Mouse (Mus musculus) liver, embryonic 15.5 days (tissue): ENCODE data around the gene Fst. TPM values are rescaled to one million over a fixed set of nuclear protein-coding genes. Genes with fewer than 3 reads are reported as not detected.

ENCODE experiments used
- ATAC-seq: fragments of 200-750 bp; cut with Nextera tagmentation; 2 replicates; pipeline ENCODE4 v1.8.0; 2017; ENCODE audit warnings: moderate number of reproducible peaks, mild to moderate bottlenecking, moderate library complexity; ENCODE audit not compliant: insufficient read depth
- H3K27ac ChIP-seq: fragments of 300-500 bp; sonication (generic); replicated peaks from 2 replicates; pipeline ENCODE4 v1.5.1; 2015; ENCODE audit warnings: mild to moderate bottlenecking, inconsistent platforms
- H3K27me3 ChIP-seq: fragments of 300-500 bp; sonication (generic); 2 replicates; pipeline ENCODE4 v1.6.1; 2015; ENCODE audit warnings: mild to moderate bottlenecking, inconsistent platforms
- H3K36me3 ChIP-seq: fragments of 300-500 bp; sonication (generic); replicated peaks from 2 replicates; pipeline ENCODE4 v1.6.1; 2015; ENCODE audit warnings: moderate library complexity, mild to moderate bottlenecking, inconsistent platforms
- H3K4me1 ChIP-seq: fragments of 300-500 bp; sonication (generic); replicated peaks from 2 replicates; pipeline ENCODE4 v1.6.1; 2015; ENCODE audit warnings: inconsistent platforms
- H3K4me2 ChIP-seq: fragments of 300-500 bp; sonication (generic); 2 replicates; pipeline ENCODE4 v1.6.1; 2015; ENCODE audit warnings: moderate library complexity, mild to moderate bottlenecking, inconsistent platforms
- H3K4me3 ChIP-seq: fragments of 300-500 bp; sonication (generic); replicated peaks from 2 replicates; pipeline ENCODE4 v1.5.1; 2015; ENCODE audit warnings: mild to moderate bottlenecking, inconsistent platforms
- H3K9ac ChIP-seq: fragments of 300-500 bp; sonication (generic); 2 replicates; pipeline ENCODE4 v1.6.1; 2015; ENCODE audit warnings: moderate library complexity, mild to moderate bottlenecking, inconsistent platforms
- H3K9me3 ChIP-seq: fragments of 300-500 bp; sonication (generic); replicated peaks from 2 replicates; pipeline ENCODE4 v1.6.1; 2016; ENCODE audit warnings: inconsistent platforms
- WGBS: fragments of 180-500 bp; shearing (Covaris S2); methylation state at CpG from one replicate; pipeline ENCODE4 v1.1.7; 2015; ENCODE audit warnings: mixed read lengths; ENCODE audit not compliant: insufficient replicate concordance; 5-methylcytosine and 5-hydroxymethylcytosine counted together
- polyA plus RNA-seq: library from polyadenylated mRNA; unstranded; fragments of >200 nt; fragmentation: Nextera tagmentation; extraction: Ambion mirVana; gene quantifications from 2 replicates; pipeline ENCODE4 v1.2.1, GENCODE M21; 2015

Gene Fst
- polyA plus RNA-seq, 1 experiment from 2014 or later, result 5.9 TPM

DNA sequence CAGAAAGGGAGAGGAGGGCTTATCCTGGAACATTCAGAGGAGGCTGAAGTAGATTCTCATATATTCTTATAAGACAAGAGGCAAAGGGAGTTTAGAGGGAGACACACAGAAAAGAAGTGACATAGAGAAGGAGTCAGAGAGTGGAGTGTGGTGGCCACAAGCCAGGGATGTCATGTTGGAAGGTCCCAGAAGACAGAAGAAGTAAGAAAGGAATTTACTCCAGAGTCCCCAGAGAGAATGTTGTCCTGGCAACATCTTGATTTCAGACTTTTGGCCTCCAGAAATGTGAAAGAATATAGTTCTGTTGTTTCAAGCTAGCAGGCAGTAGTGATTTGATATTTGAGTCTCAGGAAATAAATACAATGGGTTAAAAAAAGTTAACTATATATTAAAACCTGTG, 46.4 kb downstream of the Fst start:
- no peak overlapping the region for H3K27ac ChIP-seq
- no peak overlapping the region for H3K4me2 ChIP-seq
- no peaks in the 10 kb centered on the region for H3K27me3 ChIP-seq
- ATAC-seq, result no peak
- H3K4me3 ChIP-seq, result no peak overlapping the region
- H3K36me3 ChIP-seq, result no peaks in the 10 kb centered on the region
- no peak overlapping the region for H3K9ac ChIP-seq
- no peaks in the 10 kb centered on the region for H3K4me1 ChIP-seq
- no peaks in the 10 kb centered on the region for H3K9me3 ChIP-seq

DNA sequence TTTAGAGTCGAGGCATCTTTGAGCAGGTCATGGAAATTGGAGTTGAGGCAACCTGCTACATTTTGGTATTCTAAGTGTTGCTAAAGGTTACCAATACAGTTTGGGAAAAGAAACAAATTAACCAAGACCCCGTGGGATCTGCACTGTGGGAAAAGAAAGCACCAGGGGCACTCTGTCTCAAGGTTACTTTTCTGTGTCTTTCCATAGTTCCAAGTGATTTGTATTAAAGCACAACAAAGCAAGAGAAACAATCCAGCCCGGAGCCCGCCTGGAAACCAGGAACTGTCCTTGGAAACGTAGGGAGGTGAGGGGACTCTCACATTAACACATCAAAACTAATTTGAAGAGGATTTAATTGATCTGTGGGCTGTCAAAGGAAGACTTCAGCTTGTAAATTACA, 51.9 kb downstream of the Fst start:
- no peak for ATAC-seq
- Histone ChIP-seq H3K36me3 (no peaks in the 10 kb centered on the region), H3K4me2 (no peak overlapping the region), H3K27ac (no peak overlapping the region), H3K4me1 (no peaks in the 10 kb centered on the region), H3K27me3 (no peaks in the 10 kb centered on the region), H3K4me3 (no peak overlapping the region), H3K9ac (no peak overlapping the region), H3K9me3 (no peaks in the 10 kb centered on the region)
- WGBS, result 22% methylated on average over 5 of the region's 5 CpGs

DNA sequence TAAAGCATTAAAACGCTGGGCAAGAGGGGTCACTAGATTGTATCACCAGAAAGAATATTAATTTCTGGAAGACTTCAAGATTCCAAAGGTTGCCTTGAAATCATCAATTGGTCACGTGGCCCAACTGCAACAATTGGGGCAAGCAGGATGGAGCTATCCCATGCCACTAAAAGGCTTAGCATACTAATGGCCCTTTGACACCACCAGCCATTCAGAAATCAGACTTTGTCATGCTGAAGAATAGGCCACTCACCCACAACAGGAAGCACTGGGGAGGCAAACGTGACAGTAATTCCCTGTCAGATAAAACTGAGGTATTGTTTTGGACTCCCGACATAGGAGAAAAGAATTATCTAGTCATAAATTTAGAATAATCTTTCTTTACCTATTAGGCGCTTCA, 52.3 kb downstream of the Fst start:
- H3K9me3 ChIP-seq, result no peaks in the 10 kb centered on the region
- H3K9ac ChIP-seq, result no peak overlapping the region
- no peak for ATAC-seq
- H3K4me3 ChIP-seq, result no peak overlapping the region
- H3K27ac ChIP-seq, result no peak overlapping the region
- H3K4me1 ChIP-seq, result no peaks in the 10 kb centered on the region
- no peaks in the 10 kb centered on the region for H3K27me3 ChIP-seq
- no peaks in the 10 kb centered on the region for H3K36me3 ChIP-seq
- no peak overlapping the region for H3K4me2 ChIP-seq
- 17% methylated on average over 5 of the region's 5 CpGs for whole genome bisulfite sequencing

DNA sequence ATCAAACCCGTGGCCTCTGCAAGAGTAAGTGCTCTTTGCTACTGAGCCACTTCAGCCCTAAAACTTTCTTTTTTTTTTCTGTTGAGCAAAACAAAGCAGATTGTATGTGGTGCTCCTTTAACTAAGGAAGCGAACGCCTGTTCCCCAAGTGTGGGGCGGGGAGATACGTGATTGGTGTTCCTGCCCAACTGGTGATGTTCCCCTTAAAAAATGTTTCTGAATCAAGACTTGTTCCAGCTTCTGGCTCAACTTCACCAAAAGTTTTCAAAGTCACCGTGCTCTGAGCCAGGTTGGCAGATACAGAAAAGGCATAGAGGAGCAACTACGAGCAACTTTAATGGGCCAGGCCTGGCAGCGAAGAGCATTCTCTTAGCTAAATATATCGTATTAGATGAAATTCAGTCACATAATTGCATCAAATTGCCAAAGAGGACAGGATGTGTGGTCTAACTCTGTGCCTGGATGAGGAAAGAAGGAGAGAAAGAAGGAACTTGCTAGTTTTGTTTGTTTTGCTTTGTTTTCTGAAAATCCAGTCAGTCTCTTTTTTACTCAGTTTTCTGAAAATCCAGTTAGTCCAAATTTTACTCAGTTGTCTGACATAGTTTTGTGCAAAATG, 53.5 kb downstream of the Fst start:
- H3K9ac ChIP-seq, result no peak overlapping the region
- H3K4me3 ChIP-seq, result no peak overlapping the region
- no peak for ATAC-seq
- no peaks in the 10 kb centered on the region for H3K9me3 ChIP-seq
- no peaks in the 10 kb centered on the region for H3K36me3 ChIP-seq
- H3K27ac ChIP-seq, result no peak overlapping the region
- no peaks in the 10 kb centered on the region for H3K4me1 ChIP-seq
- no peaks in the 10 kb centered on the region for H3K27me3 ChIP-seq
- WGBS, result 65% methylated on average over 9 of the region's 9 CpGs
- no peak overlapping the region for H3K4me2 ChIP-seq

Other genes with a start within 250 kb of the Fst start
- 112 and 125 TPM in 2 replicates for gene Ndufs4, start 70.7 kb downstream of the Fst start, polyA plus RNA-seq